Mouse (Mus musculus) left cerebral cortex, postnatal 10 days (tissue): Measurements from ENCODE around the gene Ube2h. TPM values are rescaled to one million over a fixed set of nuclear protein-coding genes. Genes with fewer than 3 reads are reported as not detected.
A peak's percentile ranks its signal among the peaks of the same experiment; 100 is the strongest.

Source experiments
- DNase-seq, 2 experiments: peaks; one replicate each; pipeline ENCODE4 v3.0.0; 2021 to 2022; ENCODE audit warnings: low spot score in 2 of 2, mixed read lengths in 1 of 2; ENCODE audit errors: extremely low spot score in 1 of 2
- intact Hi-C: fragments of 180-260 bp; cut with DNase I; formaldehyde crosslinking; loops from one replicate; pipeline ENCODE4 v1.15.1; 2025
- microRNA-seq: library from miRNA; unstranded; fragments of <30 nt; microRNA quantifications from one replicate; pipeline ENCODE4 v1.2.0, GENCODE M21; 2022
- total RNA-seq, 2 experiments: library from RNA; stranded (reverse); gene quantifications; 2 replicates each; pipeline ENCODE4 v1.2.3; 2021

Ube2h gene
- total RNA-seq, 2 experiments from 2014 or later: 92.0 to 93.9 TPM

- intact Hi-C loops: no loop called here
- DNase-seq: no peak
These were observed 129.0 kb downstream of the Ube2h start for GRCm38 (mm10) chr6:30175225-30175917.

- intact Hi-C loops: no loop called here
- no peak for DNase-seq
These were observed 129.7 kb downstream of the Ube2h start for GRCm38 (mm10) chr6:30174461-30175224.

- intact Hi-C loops: no loop called here
- no peak for DNase-seq
These were observed 130.5 kb downstream of the Ube2h start for GRCm38 (mm10) chr6:30173551-30174460.

DNA sequence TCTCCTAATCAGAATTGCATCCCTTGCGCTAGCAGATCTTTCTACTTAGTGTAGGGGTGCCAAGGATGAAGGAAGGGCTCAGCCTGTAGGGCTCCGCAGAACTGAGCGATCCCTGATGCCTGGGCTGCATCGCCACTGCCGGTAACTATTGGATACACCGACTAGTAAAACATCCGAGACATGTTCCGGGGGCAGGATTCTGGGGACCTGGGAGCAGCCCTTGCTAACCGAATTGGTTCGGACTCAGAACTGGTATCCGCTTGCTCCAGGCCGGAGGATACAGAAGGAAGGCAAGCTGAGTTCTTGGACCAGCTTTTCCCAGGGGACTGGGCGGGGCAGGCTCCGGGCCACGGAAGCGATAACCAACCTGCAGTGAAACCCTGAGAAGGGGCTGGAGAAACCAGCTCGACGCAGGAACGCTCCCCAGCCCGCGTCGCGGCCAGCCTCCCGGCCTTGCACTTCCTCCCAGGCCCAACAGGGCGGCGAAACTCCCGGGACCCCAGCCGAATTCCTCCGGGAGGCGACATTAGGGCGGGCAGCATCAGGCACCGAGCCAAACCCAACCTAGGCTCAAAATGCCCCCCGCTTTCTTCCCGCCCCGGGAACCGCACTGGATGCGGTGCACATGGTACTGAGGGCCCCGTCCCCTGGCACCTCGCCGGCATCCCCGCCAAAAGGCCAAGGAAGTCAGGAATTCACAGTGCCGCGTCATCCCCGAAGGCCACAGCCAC lies 131.4 kb downstream of the Ube2h start:
- intact Hi-C loops: no loop called here
- DNase-seq: peak in 1 of 2 experiments; percentile 48

DNA sequence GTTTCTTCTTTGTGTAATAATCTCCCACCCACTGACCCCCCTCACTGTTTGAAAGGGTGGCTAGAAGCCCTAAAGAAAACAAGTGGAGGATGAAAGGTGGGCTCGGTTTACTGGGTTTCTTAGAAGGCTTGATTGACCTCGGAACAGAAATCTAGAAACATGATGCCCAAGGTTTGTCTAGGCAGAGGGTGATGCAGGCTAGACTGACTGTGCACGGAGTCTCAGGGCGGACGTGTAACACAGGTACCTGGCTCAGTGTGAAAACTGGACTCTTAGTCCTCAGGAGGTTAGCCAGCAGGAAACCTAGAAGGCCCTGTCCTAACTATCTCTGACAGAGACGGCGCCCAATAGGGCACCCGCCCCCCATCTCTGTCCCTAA lies 131.9 kb downstream of the Ube2h start:
- intact Hi-C loops: no loop called here

GRCm38 (mm10) chr6:30171967-30172366 lies 132.4 kb downstream of the Ube2h start:
- intact Hi-C loops: no loop called here

More for the DNA sequence above, 131.9 kb downstream of the Ube2h start:
- no peak for DNase-seq

GRCm38 (mm10) chr6:30171226-30171625 lies 133.1 kb downstream of the Ube2h start:
- DNase-seq: no peak
- intact Hi-C loops: no loop called here

More at GRCm38 (mm10) chr6:30171967-30172366, 132.4 kb downstream of the Ube2h start:
- DNase-seq: no peak

- DNase-seq: no peak
These were observed 135.2 kb downstream of the Ube2h start for GRCm38 (mm10) chr6:30169148-30169547.

DNA sequence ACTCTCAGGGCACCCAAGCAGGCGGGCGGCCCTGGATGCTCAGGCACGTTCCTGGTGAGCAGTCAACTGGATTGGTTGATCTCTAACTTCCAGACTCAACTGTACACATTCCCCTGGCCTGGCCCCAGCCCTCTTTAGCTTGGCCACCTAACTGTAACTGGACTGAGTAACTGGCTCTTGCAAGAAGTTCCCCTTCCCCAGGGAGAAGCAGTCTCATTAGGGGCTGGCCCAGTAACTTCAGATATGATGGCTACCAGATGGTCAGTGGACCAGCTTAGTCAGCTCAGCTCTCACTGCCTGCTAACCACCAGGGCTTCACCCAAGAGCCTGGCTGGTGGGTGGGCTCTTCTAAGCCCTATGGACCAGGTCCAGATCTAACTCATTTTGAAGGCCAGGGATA lies 136.1 kb downstream of the Ube2h start:
- intact Hi-C loops: no loop called here
- no peak for DNase-seq

More at GRCm38 (mm10) chr6:30169148-30169547, 135.2 kb downstream of the Ube2h start:
- intact Hi-C loops: no loop called here

- intact Hi-C loops: no loop called here
- no peak for DNase-seq
These were observed 137.1 kb downstream of the Ube2h start for GRCm38 (mm10) chr6:30167192-30167591.

DNA sequence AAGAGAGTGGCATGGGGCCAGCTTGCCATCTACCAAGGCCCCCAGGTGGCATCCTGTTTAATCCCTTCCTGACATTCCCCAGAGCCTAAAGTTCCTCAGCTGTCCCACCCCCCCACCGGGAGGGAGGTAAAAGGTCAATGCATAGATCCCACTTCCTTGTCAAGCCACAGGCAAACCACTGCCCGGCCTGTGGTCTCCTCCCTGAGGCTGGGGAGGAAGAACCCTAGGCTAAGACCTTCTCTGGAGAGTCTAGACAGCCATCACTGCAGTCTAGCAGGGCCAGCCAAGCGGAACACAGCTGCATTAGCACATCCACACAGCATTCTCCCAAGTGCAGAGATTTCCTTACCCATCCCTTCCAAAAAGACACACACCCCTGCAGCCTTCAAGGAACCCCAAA lies 138.0 kb downstream of the Ube2h start:
- DNase-seq: no peak
- intact Hi-C loops: no loop called here

DNA sequence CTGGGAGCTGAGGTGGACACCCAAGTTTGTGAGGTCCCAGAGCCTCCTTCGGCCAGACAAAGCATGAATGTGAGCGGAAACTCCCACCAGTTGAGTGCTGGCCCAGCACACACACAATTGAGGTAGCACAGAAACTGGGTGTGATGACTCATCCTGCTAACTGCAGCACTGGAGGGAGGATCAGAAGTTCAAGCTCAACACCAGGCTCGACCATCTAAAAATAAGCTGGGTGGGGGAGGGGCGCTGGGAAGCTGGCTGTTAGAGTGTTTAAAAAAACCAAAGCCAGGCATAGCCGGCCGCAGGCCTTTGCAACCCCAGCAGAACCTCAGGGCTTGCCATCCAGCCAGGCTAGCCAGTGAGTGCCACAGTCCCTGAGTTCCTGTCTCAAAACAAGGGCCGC lies 142.2 kb downstream of the Ube2h start:
- DNase-seq: no peak
- intact Hi-C loops: no loop called here

GRCm38 (mm10) chr6:30161618-30162017 lies 142.7 kb downstream of the Ube2h start:
- no peak for DNase-seq
- intact Hi-C loops: no loop called here

Small RNAs within 50 kb of the gene (microRNA-seq; reads per million reads assigned to microRNA genes)
- gene Mir182 (8.3 reads per million, percentile 27 among the genes with 10 or more reads in this experiment), gene Mir183 (13.5 reads per million, percentile 34 among the genes with 10 or more reads in this experiment), gene Mir96 (not detected)

Other genes with a start within 250 kb of the Ube2h start
- gene Zc3hc1, start 86.5 kb upstream of the Ube2h start, total RNA-seq: 10 to 100 TPM; 29.0 to 29.1 TPM
- gene Klhdc10, start 97.3 kb upstream of the Ube2h start, total RNA-seq: 100 to 1,000 TPM; 151 to 161 TPM
- 10 to 100 TPM; 16.3 to 16.6 TPM for gene Tmem209, start 205.2 kb upstream of the Ube2h start, total RNA-seq
- 1 to 10 TPM in 1 of 2 experiments, under 1 TPM in 1; 0.39 to 1.4 TPM for gene Ssmem1, start 205.3 kb upstream of the Ube2h start, total RNA-seq
- 1 to 10 TPM; 3.6 to 4.6 TPM for gene Cpa2, start 237.0 kb upstream of the Ube2h start, total RNA-seq